Mouse (Mus musculus) brain, adult 10 weeks (tissue): ENCODE results near the gene Slc9a3. TPM values are rescaled to one million over a fixed set of nuclear protein-coding genes. Genes with fewer than 3 reads are reported as not detected.

ENCODE experiments used
- polyA plus RNA-seq: library from polyadenylated mRNA; stranded (reverse); fragments of 350-450 nt; fragmentation: Illumina TruSeq; extraction: RNeasy Lipid Tissue Mini Kit (QIAGEN cat#74804); gene quantifications from one replicate; pipeline ENCODE4 v1.2.3, GENCODE M21; 2015; ENCODE audit warnings: low read depth, low replicate concordance

Slc9a3 gene
- 0.37 TPM for polyA plus RNA-seq

GRCm38 (mm10) chr13:74121141-74121602 is at the start of gene Slc9a3:
Gene Slc9a3 (plus strand): TSS chr13:74121457.

GRCm38 (mm10) chr13:74208317-74208985 is 87.2 kb downstream of the Slc9a3 start, which contains the start of gene Exoc3:
Gene Exoc3 (minus strand): TSS chr13:74208732.

Other genes with a start within 250 kb of the Slc9a3 start
- 0.52 TPM for gene Trip13, start 183.7 kb upstream of the Slc9a3 start, polyA plus RNA-seq
- gene Brd9, start 183.6 kb upstream of the Slc9a3 start, polyA plus RNA-seq = 84.9 TPM
- not detected for gene Zdhhc11, start 157.6 kb upstream of the Slc9a3 start, polyA plus RNA-seq
- 315 TPM for gene Tppp, start 112.0 kb upstream of the Slc9a3 start, polyA plus RNA-seq
- gene Cep72, start 59.2 kb upstream of the Slc9a3 start, polyA plus RNA-seq = 3.1 TPM
- gene Exoc3, start 87.3 kb downstream of the Slc9a3 start, polyA plus RNA-seq = 55.4 TPM
- gene Ahrr, start 170.9 kb downstream of the Slc9a3 start, polyA plus RNA-seq = 0.28 TPM
- gene Pdcd6, start 196.1 kb downstream of the Slc9a3 start, polyA plus RNA-seq = 161 TPM
- gene Sdha, start 228.8 kb downstream of the Slc9a3 start, polyA plus RNA-seq = 309 TPM
- gene Ccdc127, start 228.9 kb downstream of the Slc9a3 start, polyA plus RNA-seq = 68.4 TPM
- 0.52 TPM for gene Lrrc14b, start 242.5 kb downstream of the Slc9a3 start, polyA plus RNA-seq